Mouse (Mus musculus): ENCODE data around the gene Ccdc63. TPM values are rescaled to one million over a fixed set of nuclear protein-coding genes. Genes with fewer than 3 reads are reported as not detected.
A peak's percentile ranks its signal among the peaks of the same experiment; 100 is the strongest.
"Not testable (repeated sequence)": the region's sequence is repeated elsewhere in the genome, so short reads cannot be mapped to it uniquely, and the experiment has no call there.

Gene Ccdc63
- polyA plus RNA-seq, 1 experiment from 2014 or later: not detected

- ATAC-seq (replicated peaks; ENCODE audit: insufficient number of reproducible peaks, low FRiP score, low TSS enrichment, low read depth) (peak; percentile 90), DNase-seq (ENCODE audit: low spot score) (peak; percentile 96)
- Histone ChIP-seq H3K9me3 (replicated peaks; ENCODE audit: control insufficient read depth, low read length) (no peaks in the 10 kb centered on the region), H3K27ac (replicated peaks; ENCODE audit: low read depth, low read length) (peak within 1 kb of the TSS; percentile 64), H3K4me3 (ENCODE audit: low read depth, low read length) (peak within 1 kb of the TSS; percentile 96), H3K4me1 (ENCODE audit: control insufficient read depth, insufficient read depth, low read length) (peaks cover 3% of the 10 kb centered on the region; the same call in 1 of the 2 replicates), H3K36me3 (replicated peaks; ENCODE audit: control insufficient read depth, insufficient read depth, low read depth, low read length) (no peaks in the 10 kb centered on the region; the same call in 1 of the 2 replicates), H3K4me2 (ENCODE audit: low read depth, low read length) (peak within 1 kb of the TSS; percentile 60), H3K27me3 (ENCODE audit: control insufficient read depth, insufficient read depth, low read length) (no peaks in the 10 kb centered on the region), H3K9ac (replicated peaks; ENCODE audit: low read length) (peak within 1 kb of the TSS; percentile 96)
- under 1% methylated on average over 50 of the region's 54 CpGs for WGBS
These were observed 17.3 kb upstream of the Ccdc63 start, which contains the start of gene Ppp1cc for GRCm38 (mm10) chr5:122157827-122158381. TSS of gene Ppp1cc (plus strand) at chr5:122158278.

GRCm38 (mm10) chr5:122156486-122156885 lies 15.9 kb upstream of the Ccdc63 start:
- Histone ChIP-seq H3K4me2 (ENCODE audit: low read depth, low read length) (no peak overlapping the region), H3K4me1 (ENCODE audit: control insufficient read depth, insufficient read depth, low read length) (peaks cover under 1% of the 10 kb centered on the region; the same call in 1 of the 2 replicates), H3K4me3 (ENCODE audit: low read depth, low read length) (no peak overlapping the region), H3K9ac (replicated peaks; ENCODE audit: low read length) (no peak overlapping the region), H3K27me3 (ENCODE audit: control insufficient read depth, insufficient read depth, low read length) (no peaks in the 10 kb centered on the region), H3K27ac (replicated peaks; ENCODE audit: low read depth, low read length) (no peak overlapping the region), H3K9me3 (replicated peaks; ENCODE audit: control insufficient read depth, low read length) (no peaks in the 10 kb centered on the region), H3K36me3 (replicated peaks; ENCODE audit: control insufficient read depth, insufficient read depth, low read depth, low read length) (no peaks in the 10 kb centered on the region; the same call in 1 of the 2 replicates)
- ATAC-seq (replicated peaks; ENCODE audit: insufficient number of reproducible peaks, low FRiP score, low TSS enrichment, low read depth): no peak
- DNase-seq (ENCODE audit: low spot score): no peak
- WGBS: 76% methylated on average over 2 of the region's 2 CpGs

DNA sequence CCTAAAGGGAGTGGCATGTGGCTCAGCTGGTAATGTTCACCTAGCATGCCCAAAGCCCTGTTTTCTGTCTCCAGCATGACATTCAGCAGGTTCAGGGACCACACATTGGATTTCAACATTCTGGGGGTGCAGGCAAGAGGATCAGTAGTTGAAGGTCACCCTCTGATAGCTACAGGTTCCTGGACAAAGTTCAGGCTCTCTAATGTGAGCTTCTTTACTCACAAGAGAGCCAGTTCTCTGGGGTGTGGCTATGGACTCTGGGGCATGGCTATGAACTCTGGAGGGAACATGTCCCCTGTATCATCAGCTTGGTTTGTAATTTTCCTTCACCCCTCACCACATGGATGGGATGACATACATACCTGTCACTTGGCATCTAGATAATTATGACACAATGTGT lies 15.0 kb upstream of the Ccdc63 start:
- Histone ChIP-seq H3K4me1 (ENCODE audit: control insufficient read depth, insufficient read depth, low read length) (no peaks in the 10 kb centered on the region), H3K27me3 (ENCODE audit: control insufficient read depth, insufficient read depth, low read length) (no peaks in the 10 kb centered on the region)

GRCm38 (mm10) chr5:122154782-122155181 lies 14.2 kb upstream of the Ccdc63 start:
- no peak overlapping the region for H3K4me3 ChIP-seq (ENCODE audit: low read depth, low read length)
- DNase-seq (ENCODE audit: low spot score) (no peak), ATAC-seq (replicated peaks; ENCODE audit: insufficient number of reproducible peaks, low FRiP score, low TSS enrichment, low read depth) (no peak)
- H3K9ac ChIP-seq (replicated peaks; ENCODE audit: low read length): no peak overlapping the region
- H3K27ac ChIP-seq (replicated peaks; ENCODE audit: low read depth, low read length): no peak overlapping the region
- 67% methylated on average over 3 of the region's 3 CpGs for WGBS
- no peaks in the 10 kb centered on the region for H3K9me3 ChIP-seq (replicated peaks; ENCODE audit: control insufficient read depth, low read length)
- no peaks in the 10 kb centered on the region for H3K4me1 ChIP-seq (ENCODE audit: control insufficient read depth, insufficient read depth, low read length)
- no peaks in the 10 kb centered on the region for H3K27me3 ChIP-seq (ENCODE audit: control insufficient read depth, insufficient read depth, low read length)
- H3K36me3 ChIP-seq (replicated peaks; ENCODE audit: control insufficient read depth, insufficient read depth, low read depth, low read length): no peaks in the 10 kb centered on the region
- no peak overlapping the region for H3K4me2 ChIP-seq (ENCODE audit: low read depth, low read length)

More for the DNA sequence above, 15.0 kb upstream of the Ccdc63 start:
- DNase-seq (ENCODE audit: low spot score) (no peak), ATAC-seq (replicated peaks; ENCODE audit: insufficient number of reproducible peaks, low FRiP score, low TSS enrichment, low read depth) (no peak)
- H3K27ac ChIP-seq (replicated peaks; ENCODE audit: low read depth, low read length): no peak overlapping the region
- H3K36me3 ChIP-seq (replicated peaks; ENCODE audit: control insufficient read depth, insufficient read depth, low read depth, low read length): no peaks in the 10 kb centered on the region
- H3K9ac ChIP-seq (replicated peaks; ENCODE audit: low read length): no peak overlapping the region
- no peak overlapping the region for H3K4me3 ChIP-seq (ENCODE audit: low read depth, low read length)
- no peak overlapping the region for H3K4me2 ChIP-seq (ENCODE audit: low read depth, low read length)
- no peaks in the 10 kb centered on the region for H3K9me3 ChIP-seq (replicated peaks; ENCODE audit: control insufficient read depth, low read length)

DNA sequence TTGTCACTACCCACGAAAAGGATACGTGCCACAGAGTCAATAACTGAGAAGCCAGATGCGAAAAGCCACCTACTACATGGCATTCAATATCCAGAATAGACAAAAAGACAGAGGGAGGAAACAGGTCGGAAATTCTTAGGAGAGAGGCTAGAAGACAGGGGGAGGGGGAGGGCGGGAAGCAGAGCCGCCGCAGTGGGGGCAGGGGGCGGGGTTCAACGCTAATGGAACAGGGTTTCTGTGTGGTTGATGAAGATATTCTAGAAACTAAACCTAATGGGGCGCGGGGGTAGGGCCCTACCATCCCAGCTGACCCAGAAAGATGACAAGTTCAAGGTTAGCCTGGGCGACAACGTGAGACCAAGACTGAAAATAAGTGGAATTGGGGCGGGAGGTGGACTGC lies 13.4 kb upstream of the Ccdc63 start:
- Histone ChIP-seq H3K4me1 (ENCODE audit: control insufficient read depth, insufficient read depth, low read length) (no peaks in the 10 kb centered on the region), H3K4me2 (ENCODE audit: low read depth, low read length) (no peak overlapping the region), H3K36me3 (replicated peaks; ENCODE audit: control insufficient read depth, insufficient read depth, low read depth, low read length) (no peaks in the 10 kb centered on the region), H3K9ac (replicated peaks; ENCODE audit: low read length) (no peak overlapping the region), H3K27me3 (ENCODE audit: control insufficient read depth, insufficient read depth, low read length) (no peaks in the 10 kb centered on the region), H3K27ac (replicated peaks; ENCODE audit: low read depth, low read length) (no peak overlapping the region), H3K4me3 (ENCODE audit: low read depth, low read length) (no peak overlapping the region), H3K9me3 (replicated peaks; ENCODE audit: control insufficient read depth, low read length) (no peaks in the 10 kb centered on the region)
- 32% methylated on average over 11 of the region's 14 CpGs for WGBS
- no peak for ATAC-seq (replicated peaks; ENCODE audit: insufficient number of reproducible peaks, low FRiP score, low TSS enrichment, low read depth)
- DNase-seq (ENCODE audit: low spot score): peak; percentile 42

- not testable (repeated sequence) for H3K27me3 ChIP-seq (ENCODE audit: control insufficient read depth, insufficient read depth, low read length); H3K27ac ChIP-seq (replicated peaks; ENCODE audit: low read depth, low read length); H3K4me3 ChIP-seq (ENCODE audit: low read depth, low read length); H3K9me3 ChIP-seq (replicated peaks; ENCODE audit: control insufficient read depth, low read length); ATAC-seq (replicated peaks; ENCODE audit: insufficient number of reproducible peaks, low FRiP score, low TSS enrichment, low read depth); H3K4me1 ChIP-seq (ENCODE audit: control insufficient read depth, insufficient read depth, low read length); H3K36me3 ChIP-seq (replicated peaks; ENCODE audit: control insufficient read depth, insufficient read depth, low read depth, low read length); H3K4me2 ChIP-seq (ENCODE audit: low read depth, low read length); DNase-seq (ENCODE audit: low spot score); H3K9ac ChIP-seq (replicated peaks; ENCODE audit: low read length)
- 82% methylated on average over 5 of the region's 5 CpGs for WGBS
These were observed 11.9 kb upstream of the Ccdc63 start for GRCm38 (mm10) chr5:122152508-122152907.

GRCm38 (mm10) chr5:122149259-122149658 lies 8.6 kb upstream of the Ccdc63 start:
- Histone ChIP-seq H3K4me1 (ENCODE audit: control insufficient read depth, insufficient read depth, low read length) (no peaks in the 10 kb centered on the region), H3K4me2 (ENCODE audit: low read depth, low read length) (no peak overlapping the region), H3K27ac (replicated peaks; ENCODE audit: low read depth, low read length) (no peak overlapping the region), H3K27me3 (ENCODE audit: control insufficient read depth, insufficient read depth, low read length) (no peaks in the 10 kb centered on the region), H3K4me3 (ENCODE audit: low read depth, low read length) (no peak overlapping the region), H3K9ac (replicated peaks; ENCODE audit: low read length) (no peak overlapping the region), H3K36me3 (replicated peaks; ENCODE audit: control insufficient read depth, insufficient read depth, low read depth, low read length) (no peaks in the 10 kb centered on the region), H3K9me3 (replicated peaks; ENCODE audit: control insufficient read depth, low read length) (no peaks in the 10 kb centered on the region)
- DNase-seq (ENCODE audit: low spot score) (no peak), ATAC-seq (replicated peaks; ENCODE audit: insufficient number of reproducible peaks, low FRiP score, low TSS enrichment, low read depth) (no peak)
- WGBS: 56% methylated on average over 4 of the region's 4 CpGs

DNA sequence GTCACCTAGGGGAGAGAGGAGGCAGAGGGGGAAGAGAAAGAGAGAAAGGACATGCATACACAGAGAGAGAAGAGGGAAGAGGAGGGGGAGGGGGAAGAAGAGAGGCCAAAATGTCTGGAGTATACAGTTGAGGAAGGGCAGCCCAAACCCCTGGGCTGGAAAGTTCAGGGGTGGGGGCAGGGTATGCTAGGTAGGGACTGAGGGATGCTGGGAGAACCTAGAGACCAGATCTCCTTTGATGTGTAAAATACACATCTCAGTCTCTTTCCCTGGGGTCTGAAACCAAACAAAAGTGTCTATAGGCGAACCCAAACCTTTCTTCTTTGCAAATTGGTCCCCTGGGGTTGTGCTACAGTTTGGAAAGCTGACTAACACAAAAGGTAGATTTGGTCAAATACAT lies 7.5 kb upstream of the Ccdc63 start:
- DNase-seq (ENCODE audit: low spot score) (no peak), ATAC-seq (replicated peaks; ENCODE audit: insufficient number of reproducible peaks, low FRiP score, low TSS enrichment, low read depth) (no peak)
- 68% methylated on average over 1 of the region's 1 CpGs for WGBS
- H3K4me2 ChIP-seq (ENCODE audit: low read depth, low read length): no peak overlapping the region
- no peak overlapping the region for H3K9ac ChIP-seq (replicated peaks; ENCODE audit: low read length)
- H3K4me3 ChIP-seq (ENCODE audit: low read depth, low read length): no peak overlapping the region
- H3K9me3 ChIP-seq (replicated peaks; ENCODE audit: control insufficient read depth, low read length): no peaks in the 10 kb centered on the region
- H3K27me3 ChIP-seq (ENCODE audit: control insufficient read depth, insufficient read depth, low read length): no peaks in the 10 kb centered on the region
- H3K36me3 ChIP-seq (replicated peaks; ENCODE audit: control insufficient read depth, insufficient read depth, low read depth, low read length): no peaks in the 10 kb centered on the region
- H3K27ac ChIP-seq (replicated peaks; ENCODE audit: low read depth, low read length): no peak overlapping the region
- H3K4me1 ChIP-seq (ENCODE audit: control insufficient read depth, insufficient read depth, low read length): no peaks in the 10 kb centered on the region
